Mouse (Mus musculus) forebrain, embryonic 14.5 days (tissue): ENCODE measurements around the gene Stk40. TPM values are rescaled to one million over a fixed set of nuclear protein-coding genes. Genes with fewer than 3 reads are reported as not detected.

Experiments
- ATAC-seq: fragments of 200-750 bp; cut with Nextera tagmentation; 2 replicates; pipeline ENCODE4 v1.8.0; 2017; ENCODE audit warnings: mild to moderate bottlenecking, moderate library complexity
- DNase-seq: peaks from one replicate; pipeline ENCODE4 v3.0.0-alpha.2; 2015; ENCODE audit warnings: low spot score
- H3K27ac ChIP-seq: fragments of 300-500 bp; sonication (generic); 2 replicates; pipeline ENCODE4 v1.5.1; 2014; ENCODE audit warnings: low read depth, mild to moderate bottlenecking, control low read depth, low read length, moderate library complexity
- H3K27me3 ChIP-seq: fragments of 300-500 bp; sonication (generic); replicated peaks from 2 replicates; pipeline ENCODE4 v1.6.1; 2014; ENCODE audit warnings: low read length, control low read depth, mixed read lengths; ENCODE audit not compliant: control insufficient read depth, insufficient read depth
- H3K36me3 ChIP-seq: fragments of 300-500 bp; sonication (generic); 2 replicates; pipeline ENCODE4 v1.6.1; 2014; ENCODE audit warnings: low read length, control low read depth; ENCODE audit not compliant: control insufficient read depth, insufficient read depth
- H3K4me1 ChIP-seq: fragments of 300-500 bp; sonication (generic); 2 replicates; pipeline ENCODE4 v1.6.1; 2014; ENCODE audit warnings: antibody characterized with exemption, low read length, control low read depth; ENCODE audit not compliant: control insufficient read depth, insufficient read depth
- H3K4me2 ChIP-seq: fragments of 300-500 bp; sonication (generic); 2 replicates; pipeline ENCODE4 v1.6.1; 2014; ENCODE audit warnings: mild to moderate bottlenecking, control low read depth, low read length
- H3K4me3 ChIP-seq: fragments of 300-500 bp; sonication (generic); 2 replicates; pipeline ENCODE4 v1.5.1; 2014; ENCODE audit warnings: low read depth, low read length, control low read depth
- H3K9ac ChIP-seq: fragments of 300-500 bp; sonication (generic); 2 replicates; pipeline ENCODE4 v1.6.1; 2014; ENCODE audit warnings: mild to moderate bottlenecking, low read length, control low read depth, moderate library complexity
- H3K9me3 ChIP-seq: fragments of 300-500 bp; sonication (generic); replicated peaks from 2 replicates; pipeline ENCODE4 v1.6.1; 2016; ENCODE audit warnings: low read length, control low read depth, mixed read lengths; ENCODE audit not compliant: control insufficient read depth
- whole genome bisulfite sequencing: fragments of 180-500 bp; shearing (Covaris S2); extraction: QIAGEN DNeasy Blood & Tissue Kit; methylation state at CpG from one replicate; pipeline ENCODE4 v1.1.7; 2014; 5-methylcytosine and 5-hydroxymethylcytosine counted together
- polyA plus RNA-seq: library from polyadenylated mRNA; unstranded; fragments of >200 nt; fragmentation: Nextera tagmentation; extraction: Ambion mirVana; gene quantifications from 2 replicates; pipeline ENCODE4 v1.2.1, GENCODE M21; 2014

The Stk40 gene
- polyA plus RNA-seq, 1 experiment from 2014 or later: 22.2 TPM

GRCm38 (mm10) chr4:126104261-126105075 lies 711 bp downstream of the Stk40 start:
- H3K4me1 ChIP-seq: peaks cover 29% of the 10 kb centered on the region
- peak overlapping the region; percentile 90 for H3K4me3 ChIP-seq
- H3K9me3 ChIP-seq: no peaks in the 10 kb centered on the region
- WGBS: 3% methylated on average over 34 of the region's 34 CpGs
- peak overlapping the region; percentile 86 for H3K9ac ChIP-seq
- peak overlapping the region; percentile 95 for H3K4me2 ChIP-seq
- DNase-seq (no peak), ATAC-seq (peak; percentile 50; the same call in 1 of the 2 replicates)
- H3K27me3 ChIP-seq: no peaks in the 10 kb centered on the region
- no peaks in the 10 kb centered on the region for H3K36me3 ChIP-seq
- H3K27ac ChIP-seq: no peak overlapping the region

- peak overlapping the region; percentile 86 for H3K9ac ChIP-seq
- WGBS: 56% methylated on average over 7 of the region's 7 CpGs
- no peaks in the 10 kb centered on the region for H3K27me3 ChIP-seq
- H3K27ac ChIP-seq: no peak overlapping the region
- H3K9me3 ChIP-seq: no peaks in the 10 kb centered on the region
- peak overlapping the region; percentile 90 for H3K4me3 ChIP-seq
- H3K4me2 ChIP-seq: peak overlapping the region; percentile 95
- H3K36me3 ChIP-seq: no peaks in the 10 kb centered on the region
- DNase-seq (no peak), ATAC-seq (no peak)
- H3K4me1 ChIP-seq: peaks cover 35% of the 10 kb centered on the region
Observed at GRCm38 (mm10) chr4:126105131-126105783, 1.5 kb downstream of the Stk40 start.

- Histone ChIP-seq H3K4me2 (no peak overlapping the region), H3K4me1 (peaks cover 35% of the 10 kb centered on the region), H3K27me3 (no peaks in the 10 kb centered on the region), H3K27ac (no peak overlapping the region), H3K9me3 (no peaks in the 10 kb centered on the region), H3K9ac (no peak overlapping the region), H3K4me3 (no peak overlapping the region), H3K36me3 (no peaks in the 10 kb centered on the region)
- DNase-seq: no peak
- WGBS: 21% methylated on average over 8 of the region's 8 CpGs
- ATAC-seq: no peak
Observed at GRCm38 (mm10) chr4:126108061-126108740, 4.4 kb downstream of the Stk40 start.

- Histone ChIP-seq H3K4me2 (no peak overlapping the region), H3K27me3 (no peaks in the 10 kb centered on the region), H3K9ac (peak overlapping the region; percentile 6; the same call in 1 of the 2 replicates), H3K4me3 (no peak overlapping the region), H3K36me3 (no peaks in the 10 kb centered on the region), H3K4me1 (peaks cover 29% of the 10 kb centered on the region), H3K27ac (0 out of 2 replicates have a peak overlapping the region, but pooled peaks have one; percentile 9), H3K9me3 (no peaks in the 10 kb centered on the region)
- DNase-seq (no peak), ATAC-seq (no peak)
- WGBS: 82% methylated on average over 10 of the region's 10 CpGs
Observed at GRCm38 (mm10) chr4:126109613-126110373, 6.0 kb downstream of the Stk40 start.

- no peaks in the 10 kb centered on the region for H3K36me3 ChIP-seq
- H3K9me3 ChIP-seq: no peaks in the 10 kb centered on the region
- peaks cover 21% of the 10 kb centered on the region for H3K4me1 ChIP-seq
- H3K4me3 ChIP-seq: no peak overlapping the region
- WGBS: 15% methylated on average over 12 of the region's 12 CpGs
- DNase-seq: no peak
- no peaks in the 10 kb centered on the region for H3K27me3 ChIP-seq
- H3K9ac ChIP-seq: peak overlapping the region; percentile 26
- peak overlapping the region; percentile 48 for H3K27ac ChIP-seq
- H3K4me2 ChIP-seq: 0 out of 2 replicates have a peak overlapping the region, but pooled peaks have one; percentile 4
- ATAC-seq: peak; percentile 61
Observed at GRCm38 (mm10) chr4:126110374-126111152, 6.8 kb downstream of the Stk40 start.

- Histone ChIP-seq H3K9ac (peak overlapping the region; percentile 26; the same call in 1 of the 2 replicates), H3K4me2 (0 out of 2 replicates have a peak overlapping the region, but pooled peaks have one; percentile 4), H3K36me3 (no peaks in the 10 kb centered on the region), H3K4me3 (no peak overlapping the region), H3K27ac (peak overlapping the region; percentile 48), H3K4me1 (peaks cover 21% of the 10 kb centered on the region; the same call in 1 of the 2 replicates), H3K27me3 (no peaks in the 10 kb centered on the region), H3K9me3 (no peaks in the 10 kb centered on the region)
- DNase-seq (no peak), ATAC-seq (no peak)
- 20% methylated on average over 7 of the region's 7 CpGs for WGBS
Observed at GRCm38 (mm10) chr4:126111153-126111549, 7.4 kb downstream of the Stk40 start.

GRCm38 (mm10) chr4:126113243-126113642 lies 9.5 kb downstream of the Stk40 start:
- H3K4me2 ChIP-seq: no peak overlapping the region
- H3K27me3 ChIP-seq: no peaks in the 10 kb centered on the region
- DNase-seq: no peak
- H3K4me1 ChIP-seq: peaks cover 21% of the 10 kb centered on the region; the same call in 1 of the 2 replicates
- no peak for ATAC-seq
- 70% methylated on average over 4 of the region's 4 CpGs for WGBS
- H3K36me3 ChIP-seq: no peaks in the 10 kb centered on the region
- H3K27ac ChIP-seq: no peak overlapping the region
- H3K9me3 ChIP-seq: no peaks in the 10 kb centered on the region
- H3K9ac ChIP-seq: no peak overlapping the region
- no peak overlapping the region for H3K4me3 ChIP-seq

GRCm38 (mm10) chr4:126113943-126114342 lies 10.2 kb downstream of the Stk40 start:
- no peak for ATAC-seq
- WGBS: 16% methylated on average over 6 of the region's 6 CpGs
- H3K4me1 ChIP-seq: peaks cover 14% of the 10 kb centered on the region; the same call in 1 of the 2 replicates

More at GRCm38 (mm10) chr4:126113943-126114342, 10.2 kb downstream of the Stk40 start:
- Histone ChIP-seq H3K27ac (no peak overlapping the region), H3K9me3 (no peaks in the 10 kb centered on the region), H3K4me2 (no peak overlapping the region), H3K36me3 (no peaks in the 10 kb centered on the region), H3K27me3 (no peaks in the 10 kb centered on the region), H3K4me3 (no peak overlapping the region), H3K9ac (no peak overlapping the region)
- DNase-seq: peak; percentile 53
